Mouse (Mus musculus) kidney, postnatal 10 days (tissue): ENCODE results near the gene Kcnma1.

Experiments used
- DNase-seq: peaks from one replicate; pipeline ENCODE4 v3.0.0; 2021; ENCODE audit warnings: mixed read lengths

Gene Kcnma1

DNA sequence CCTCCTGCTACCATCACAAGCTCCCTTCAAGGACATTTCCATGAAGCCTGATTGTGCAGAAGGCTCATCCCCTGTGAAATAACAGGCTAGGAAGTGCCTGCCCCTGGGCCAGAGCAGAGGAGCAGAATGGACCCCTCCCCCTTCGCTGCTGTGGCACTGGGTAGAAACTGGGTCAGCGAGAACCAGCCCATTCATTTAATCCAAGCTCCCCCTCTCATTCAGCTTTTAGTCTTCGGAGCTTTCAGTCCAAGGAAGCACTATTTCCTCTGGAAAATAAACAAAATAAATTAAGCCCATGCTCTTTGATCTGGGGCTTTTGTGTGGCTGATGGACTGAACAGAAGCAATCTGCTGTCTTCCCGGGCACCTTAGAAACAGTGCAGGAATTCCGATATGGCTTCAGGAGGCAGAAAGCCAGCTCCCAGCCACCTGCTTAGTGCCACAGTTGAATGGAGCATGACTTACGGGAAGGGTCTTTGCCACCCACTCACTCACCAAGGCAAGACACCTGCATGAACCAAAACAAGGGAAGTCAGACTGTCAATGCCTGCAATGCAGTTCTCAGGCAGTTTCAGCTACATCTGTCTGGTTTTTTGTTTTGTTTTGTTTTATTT lies 165.7 kb downstream of the Kcnma1 start:
- no peak for DNase-seq

DNA sequence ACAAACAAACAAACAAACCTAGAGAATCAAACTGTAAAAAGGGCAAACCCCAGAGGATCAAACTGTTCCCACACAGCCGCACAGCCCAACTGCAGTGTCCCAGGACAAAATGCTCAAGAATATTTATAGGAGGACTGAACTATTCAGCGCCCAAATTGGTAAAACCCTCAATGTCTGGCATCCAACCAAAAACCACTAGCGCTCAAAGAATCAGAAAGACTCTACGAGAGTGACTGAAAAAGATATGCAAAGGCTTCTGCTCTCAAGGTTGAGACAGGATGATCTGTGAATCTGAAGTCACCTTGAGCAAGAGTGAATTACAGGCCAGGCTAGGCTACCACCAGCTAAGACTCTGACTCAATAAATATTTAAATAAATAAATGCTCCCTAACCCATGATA lies 167.6 kb downstream of the Kcnma1 start:
- DNase-seq, result no peak

DNA sequence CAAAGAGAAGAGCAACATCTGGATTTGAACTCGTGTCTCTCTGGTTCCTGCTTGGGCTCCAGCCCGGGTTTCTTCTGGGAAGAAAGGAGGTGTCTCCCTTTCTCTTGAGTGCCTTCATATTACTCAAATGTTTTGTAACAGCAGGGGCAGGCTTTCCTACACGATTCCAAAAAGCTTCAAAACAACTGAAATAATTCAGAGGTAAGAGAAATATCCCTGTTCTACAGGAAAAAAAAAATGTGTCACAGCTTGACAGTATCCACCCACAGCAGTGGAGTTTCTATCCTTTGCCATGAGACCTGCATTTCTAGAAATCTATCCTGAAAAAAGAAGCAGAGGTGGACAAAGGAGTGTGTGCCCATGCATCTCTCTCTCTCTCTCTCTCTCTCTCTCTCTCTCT lies 172.3 kb downstream of the Kcnma1 start:
- DNase-seq, result no peak

DNA sequence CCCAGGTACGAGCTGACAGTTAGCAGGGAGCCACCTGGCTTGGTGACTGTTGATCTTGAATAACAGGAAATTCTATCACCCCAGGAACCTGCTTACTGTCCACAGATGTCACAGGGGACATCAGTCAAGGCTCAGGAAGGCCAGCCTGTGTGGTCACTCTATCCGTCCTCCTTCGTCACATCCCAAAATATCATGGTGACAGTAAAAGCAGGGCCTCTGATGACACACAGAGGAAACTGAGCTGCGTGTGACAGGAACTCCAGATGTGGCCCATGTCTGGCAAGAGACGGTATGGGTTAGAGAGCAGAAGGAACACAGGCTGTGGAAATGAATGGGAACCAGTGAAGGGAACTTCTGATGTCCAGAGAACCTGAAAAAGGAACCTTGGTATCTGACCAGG lies 174.7 kb downstream of the Kcnma1 start:
- no peak for DNase-seq

GRCm38 (mm10) chr14:23835387-23836111 lies 178.7 kb downstream of the Kcnma1 start:
- peak; percentile 64 for DNase-seq

DNA sequence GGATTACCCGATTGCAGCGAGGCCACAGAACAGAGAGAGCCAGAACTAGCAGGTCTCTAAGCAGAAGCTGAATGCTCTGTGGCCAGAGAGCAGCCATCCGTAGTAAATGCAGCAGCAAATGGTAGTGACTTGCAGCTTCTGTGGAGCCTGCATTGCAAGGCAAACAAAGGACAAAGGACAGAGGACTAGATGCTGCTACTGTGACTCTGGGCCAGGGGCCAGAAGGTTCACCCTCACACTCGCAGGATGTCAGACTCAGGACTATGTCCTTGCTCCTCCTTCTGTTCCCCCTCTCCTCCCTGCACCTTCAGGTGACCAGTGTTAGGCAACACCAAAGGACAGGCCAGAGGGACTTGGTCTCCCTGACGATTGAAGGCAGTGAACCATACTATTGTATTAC lies 183.0 kb downstream of the Kcnma1 start:
- peak; percentile 51 for DNase-seq

DNA sequence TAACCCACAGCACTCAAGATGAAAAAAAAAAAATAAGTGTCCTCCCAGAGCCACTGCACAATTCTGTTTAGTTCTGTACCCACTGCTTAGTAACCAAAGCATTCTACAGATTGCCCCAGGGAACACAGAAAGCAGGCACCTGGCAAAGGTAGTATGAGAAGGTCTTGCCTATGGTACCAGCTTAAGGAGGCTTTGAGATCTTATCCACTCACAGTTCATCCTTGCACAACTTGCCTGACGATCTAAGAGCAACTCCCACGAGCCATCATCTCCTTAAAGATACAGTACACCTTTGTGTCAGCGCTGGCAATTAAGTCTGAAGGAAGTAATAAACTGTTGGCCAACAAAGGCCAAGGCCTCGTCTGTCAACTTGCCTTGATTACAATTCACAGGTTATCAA lies 184.0 kb downstream of the Kcnma1 start:
- no peak for DNase-seq

GRCm38 (mm10) chr14:23828711-23829320 lies 185.5 kb downstream of the Kcnma1 start:
- peak; percentile 33 for DNase-seq

DNA sequence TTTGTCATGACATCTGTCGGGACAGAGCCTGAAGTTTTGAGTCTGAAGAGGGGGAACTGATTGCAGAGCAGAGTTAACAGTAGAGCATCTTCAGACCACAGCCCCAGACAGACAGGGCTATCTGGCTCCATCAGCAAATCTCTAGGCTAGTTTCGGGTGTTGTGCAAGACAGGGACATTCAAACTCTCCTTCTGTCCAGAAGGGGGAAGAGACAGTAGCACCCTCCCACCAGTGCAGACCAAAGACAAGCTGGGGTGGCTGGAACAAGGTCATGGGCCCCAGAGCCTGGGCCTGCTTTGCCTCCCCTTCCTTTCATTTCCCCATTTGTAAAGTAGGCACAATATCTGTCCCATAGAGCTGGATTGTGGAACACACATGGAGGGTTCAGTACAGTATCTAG lies 189.4 kb downstream of the Kcnma1 start:
- DNase-seq, result no peak

- DNase-seq, result no peak
These were observed 190.0 kb downstream of the Kcnma1 start for GRCm38 (mm10) chr14:23824267-23824666.

GRCm38 (mm10) chr14:23817585-23817984 lies 196.7 kb downstream of the Kcnma1 start:
- DNase-seq, result no peak

- DNase-seq, result no peak
These were observed 204.2 kb downstream of the Kcnma1 start for GRCm38 (mm10) chr14:23810081-23810480.

DNA sequence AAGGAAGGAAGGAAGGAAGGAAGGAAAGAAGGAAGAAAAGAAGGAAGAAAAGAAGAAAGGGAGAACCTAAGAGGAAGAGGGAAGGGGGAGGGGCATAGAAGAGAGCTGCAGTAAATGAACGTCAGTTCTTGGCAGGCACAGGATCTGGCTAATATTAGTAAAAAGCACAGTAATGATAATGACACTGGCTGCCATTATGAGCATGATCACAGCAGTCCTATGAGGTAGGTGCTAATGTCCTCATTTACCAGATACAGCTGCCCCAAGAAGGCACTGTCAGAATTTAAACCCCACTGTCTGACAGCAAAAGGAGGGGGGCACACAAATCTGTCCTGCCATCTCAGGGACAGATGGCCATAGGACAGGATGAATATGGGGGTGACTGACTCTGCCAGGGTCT lies 205.2 kb downstream of the Kcnma1 start:
- no peak for DNase-seq

GRCm38 (mm10) chr14:23806378-23806777 lies 207.9 kb downstream of the Kcnma1 start:
- peak; percentile 16 for DNase-seq

GRCm38 (mm10) chr14:23796878-23797277 lies 217.4 kb downstream of the Kcnma1 start:
- DNase-seq, result no peak

GRCm38 (mm10) chr14:23792674-23793073 lies 221.6 kb downstream of the Kcnma1 start:
- no peak for DNase-seq

DNA sequence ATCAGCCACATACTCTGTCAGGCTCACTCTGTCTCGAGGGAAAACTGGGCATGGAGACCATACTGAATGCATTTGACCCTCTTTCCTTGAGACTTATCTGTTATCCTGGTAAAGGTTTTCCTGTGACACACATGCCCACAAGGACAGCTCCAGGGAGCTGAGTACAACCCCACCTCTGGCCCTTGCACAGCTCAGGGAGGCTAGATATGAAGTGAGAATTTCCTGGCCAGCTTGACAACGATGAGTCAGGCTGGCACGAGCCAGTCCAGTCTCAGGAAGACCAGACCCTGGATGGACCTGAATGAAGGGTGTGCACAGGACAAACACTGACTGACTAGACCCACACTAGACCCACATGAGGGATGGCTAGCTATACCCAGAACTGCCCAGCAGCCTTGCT lies 222.2 kb downstream of the Kcnma1 start:
- DNase-seq, result no peak

- peak; percentile 82 for DNase-seq
These were observed 223.0 kb downstream of the Kcnma1 start for GRCm38 (mm10) chr14:23791261-23791691.

DNA sequence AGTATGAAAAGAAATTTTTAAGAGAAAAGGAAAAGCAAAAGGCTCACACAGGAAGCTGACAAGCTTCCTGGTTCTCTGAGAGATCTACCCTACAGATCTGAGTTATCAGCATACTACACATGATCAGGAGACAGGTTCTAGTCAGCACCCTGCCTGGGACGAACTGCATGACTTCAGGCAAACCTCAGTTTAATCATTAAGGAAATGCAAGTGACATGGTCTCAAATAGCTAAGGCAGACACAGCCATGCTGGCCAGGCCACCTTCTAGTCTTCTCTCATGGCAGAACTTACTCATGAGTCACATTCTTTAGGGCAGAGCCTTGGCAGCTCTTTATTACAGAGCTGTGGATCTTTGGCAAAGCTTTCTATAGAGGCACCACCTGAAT lies 227.6 kb downstream of the Kcnma1 start:
- DNase-seq, result peak; percentile 16

DNA sequence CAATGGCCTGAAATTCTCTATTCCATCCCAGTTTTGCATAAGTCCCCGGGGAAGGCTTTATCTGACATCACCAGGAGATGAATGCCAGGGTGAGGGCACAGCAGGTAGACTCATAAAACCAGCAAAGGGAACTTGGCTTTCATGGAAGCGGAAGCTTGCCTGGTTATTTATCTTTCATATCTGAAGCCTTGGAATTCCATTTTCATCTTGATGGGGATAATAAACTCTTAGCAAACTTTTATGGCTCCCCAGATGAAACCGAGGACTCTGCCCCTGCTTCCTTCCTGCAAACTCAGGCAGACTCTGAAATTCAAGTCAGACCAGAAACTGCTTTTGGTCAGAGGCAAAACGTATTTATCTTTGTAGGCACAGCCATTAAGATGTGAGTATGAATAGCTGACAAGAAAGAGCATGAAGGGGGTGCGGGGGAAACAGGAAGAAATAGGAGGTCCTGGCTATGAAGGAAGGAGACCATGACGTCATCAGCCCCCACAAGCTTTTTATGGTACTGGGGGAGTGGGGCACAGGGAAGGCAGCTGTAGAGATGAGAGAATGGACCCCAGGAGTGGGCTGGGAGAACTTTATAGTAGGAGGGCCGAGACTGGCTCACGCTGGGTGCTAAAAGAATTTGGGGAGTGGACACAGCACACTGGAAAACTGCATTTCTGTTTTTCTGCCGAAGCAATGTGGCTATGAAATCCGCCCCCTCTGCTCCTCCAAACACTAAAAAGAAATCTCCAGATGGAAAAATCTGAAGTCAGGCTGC lies 228.2 kb downstream of the Kcnma1 start:
- DNase-seq, result peak; percentile 20

DNA sequence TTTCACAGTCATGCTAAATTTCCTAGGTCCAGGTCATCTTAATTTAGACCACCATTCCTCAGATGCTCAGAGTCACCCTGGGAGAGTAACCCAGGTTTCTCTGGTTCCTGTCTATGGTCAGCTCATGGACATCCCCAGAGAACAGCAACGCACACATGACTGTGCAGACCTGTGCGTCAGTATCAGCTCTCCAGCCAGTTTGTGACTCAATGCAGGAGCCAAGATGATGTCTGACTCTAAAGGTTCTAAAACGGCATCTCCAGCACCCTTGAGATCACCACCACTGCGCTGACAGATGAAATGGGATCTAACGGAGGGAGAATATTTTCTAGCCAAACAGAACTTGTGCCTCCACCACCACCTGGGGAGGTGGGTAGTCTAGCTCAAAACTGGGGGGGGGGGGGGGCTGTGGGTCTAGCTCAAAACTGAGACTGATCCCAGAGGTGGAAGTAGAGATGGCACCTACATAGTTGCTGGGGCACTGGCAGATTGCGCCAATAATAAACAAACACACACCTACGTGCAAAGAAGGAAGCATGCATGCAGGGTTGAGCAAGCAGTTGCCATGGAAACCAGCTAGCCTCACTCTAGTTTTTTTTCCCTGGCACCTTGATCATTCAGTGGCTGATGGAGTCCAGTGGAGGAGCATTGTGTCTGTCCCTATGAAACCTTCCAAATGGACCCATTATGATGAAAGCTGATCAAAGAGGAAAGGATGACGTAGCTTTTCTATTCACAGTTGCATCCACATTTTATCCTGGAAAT lies 231.3 kb downstream of the Kcnma1 start:
- peak; percentile 18 for DNase-seq

- no peak for DNase-seq
These were observed 239.7 kb downstream of the Kcnma1 start for GRCm38 (mm10) chr14:23774542-23774941.

DNA sequence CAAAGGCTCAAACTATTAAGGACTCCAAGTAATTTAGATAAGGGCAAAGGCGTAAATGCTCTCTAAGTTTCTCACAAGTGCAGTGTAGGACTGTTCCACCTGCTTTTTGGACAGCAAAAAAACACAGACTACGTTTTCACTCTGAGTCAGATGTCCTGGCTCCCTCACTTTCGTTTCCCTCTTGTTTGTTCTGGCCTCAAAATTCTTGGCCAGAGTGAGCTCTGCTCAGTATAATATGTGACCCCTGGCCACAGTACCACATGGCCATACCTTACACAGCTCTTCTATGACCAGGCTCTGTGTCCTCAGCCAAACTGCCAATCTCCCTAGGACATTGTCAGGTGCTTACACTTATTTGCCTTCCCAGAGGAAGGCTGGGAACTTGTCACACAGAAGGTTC lies 241.6 kb downstream of the Kcnma1 start:
- no peak for DNase-seq
